Mouse (Mus musculus) lung, postnatal 36 days (tissue): ENCODE data around the gene Sgms2.
"Not testable (repeated sequence)": the region's sequence is repeated elsewhere in the genome, so short reads cannot be mapped to it uniquely, and the experiment has no call there.

Experiments used
- DNase-seq: peaks from one replicate; pipeline ENCODE4 v3.0.0; 2022; ENCODE audit warnings: mixed read lengths

Gene Sgms2

GRCm38 (mm10) chr3:131356026-131356425 is 135.2 kb downstream of the Sgms2 start:
- DNase-seq: no peak

GRCm38 (mm10) chr3:131350539-131350938 is 140.7 kb downstream of the Sgms2 start:
- DNase-seq: no peak

- no peak for DNase-seq
These were observed 142.2 kb downstream of the Sgms2 start for GRCm38 (mm10) chr3:131349013-131349412.

- DNase-seq: no peak
These were observed 142.6 kb downstream of the Sgms2 start for GRCm38 (mm10) chr3:131348579-131348950.

GRCm38 (mm10) chr3:131347831-131348578 is 143.2 kb downstream of the Sgms2 start:
- peak; percentile 45 for DNase-seq

- DNase-seq: no peak
These were observed 145.3 kb downstream of the Sgms2 start for GRCm38 (mm10) chr3:131345903-131346302.

GRCm38 (mm10) chr3:131343311-131343710 is 147.9 kb downstream of the Sgms2 start:
- DNase-seq: no peak

GRCm38 (mm10) chr3:131340885-131341284 is 150.3 kb downstream of the Sgms2 start:
- DNase-seq: no peak

GRCm38 (mm10) chr3:131339280-131339679 is 151.9 kb downstream of the Sgms2 start:
- DNase-seq: no peak

- DNase-seq: not testable (repeated sequence)
These were observed 153.5 kb downstream of the Sgms2 start for GRCm38 (mm10) chr3:131337749-131338148.

GRCm38 (mm10) chr3:131336629-131337028 is 154.6 kb downstream of the Sgms2 start:
- DNase-seq: no peak

GRCm38 (mm10) chr3:131335117-131335547 is 156.1 kb downstream of the Sgms2 start:
- no peak for DNase-seq

- no peak for DNase-seq
These were observed 164.0 kb downstream of the Sgms2 start for GRCm38 (mm10) chr3:131327189-131327588.

- no peak for DNase-seq
These were observed 164.6 kb downstream of the Sgms2 start for GRCm38 (mm10) chr3:131326637-131327036.

GRCm38 (mm10) chr3:131322081-131322815 is 169.0 kb downstream of the Sgms2 start:
- no peak for DNase-seq

GRCm38 (mm10) chr3:131320184-131320583 is 171.0 kb downstream of the Sgms2 start:
- peak; percentile 92 for DNase-seq

- no peak for DNase-seq
These were observed 173.0 kb downstream of the Sgms2 start for GRCm38 (mm10) chr3:131318211-131318610.

GRCm38 (mm10) chr3:131317126-131317525 is 174.1 kb downstream of the Sgms2 start:
- DNase-seq: peak; percentile 31

- DNase-seq: no peak
These were observed 175.2 kb downstream of the Sgms2 start for GRCm38 (mm10) chr3:131315957-131316510.

GRCm38 (mm10) chr3:131312340-131312739 is 178.9 kb downstream of the Sgms2 start:
- no peak for DNase-seq

- DNase-seq: no peak
These were observed 180.6 kb downstream of the Sgms2 start for GRCm38 (mm10) chr3:131310572-131310971.

GRCm38 (mm10) chr3:131307811-131308210 is 183.4 kb downstream of the Sgms2 start:
- no peak for DNase-seq

GRCm38 (mm10) chr3:131306255-131306654 is 185.0 kb downstream of the Sgms2 start:
- no peak for DNase-seq

GRCm38 (mm10) chr3:131303320-131303714 is 187.9 kb downstream of the Sgms2 start:
- no peak for DNase-seq
